Mouse (Mus musculus) cortical plate, adult 2 months (tissue): ENCODE measurements around the gene Zfp52.

Source experiments
- CTCF ChIP-seq: fragments of 200-500 bp; IDR thresholded peaks from 2 replicates; pipeline ENCODE4 v1.5.1; 2011; ENCODE audit warnings: mild to moderate bottlenecking, control low read depth, low read length; ENCODE audit not compliant: insufficient read depth; ENCODE audit errors: extremely low read depth
- POLR2A ChIP-seq: fragments of 200-500 bp; IDR thresholded peaks from 2 replicates; pipeline ENCODE4 v1.6.1; 2011; ENCODE audit warnings: mild to moderate bottlenecking, low read length, control low read depth; ENCODE audit not compliant: insufficient read depth; ENCODE audit errors: extremely low read depth

GRCm38 (mm10) chr17:21517130-21517671 is 18.1 kb upstream of the Zfp52 start:
- TF ChIP-seq CTCF (no peak), POLR2A (no peak)
